Mouse (Mus musculus): Measurements from ENCODE around the gene Camkk2. TPM values are rescaled to one million over a fixed set of nuclear protein-coding genes. Genes with fewer than 3 reads are reported as not detected.

Camkk2 gene
- polyA plus RNA-seq, 1 experiment from 2014 or later = 62.1 TPM

- Histone ChIP-seq H3K27ac (replicated peaks) (no peak overlapping the region), H3K4me1 (no peaks in the 10 kb centered on the region), H3K27me3 (no peaks in the 10 kb centered on the region), H3K9me3 (no peaks in the 10 kb centered on the region), H3K4me2 (replicated peaks) (no peak overlapping the region), H3K36me3 (peaks cover 32% of the 10 kb centered on the region), H3K9ac (replicated peaks) (no peak overlapping the region), H3K4me3 (no peak overlapping the region)
- no peak for ATAC-seq (replicated peaks)
- 83% methylated on average over 7 of the region's 7 CpGs for WGBS
Measured at GRCm38 (mm10) chr5:122756680-122757079, 22.5 kb downstream of the Camkk2 start.

GRCm38 (mm10) chr5:122756144-122756543 is 23.1 kb downstream of the Camkk2 start:
- H3K9ac ChIP-seq (replicated peaks) = no peak overlapping the region
- 66% methylated on average over 6 of the region's 6 CpGs for whole genome bisulfite sequencing
- no peak overlapping the region for H3K4me3 ChIP-seq
- no peak overlapping the region for H3K4me2 ChIP-seq (replicated peaks)
- peaks cover 32% of the 10 kb centered on the region for H3K36me3 ChIP-seq
- ATAC-seq (replicated peaks) = no peak
- no peaks in the 10 kb centered on the region for H3K27me3 ChIP-seq
- no peaks in the 10 kb centered on the region for H3K4me1 ChIP-seq
- no peaks in the 10 kb centered on the region for H3K9me3 ChIP-seq
- no peak overlapping the region for H3K27ac ChIP-seq (replicated peaks)

GRCm38 (mm10) chr5:122755620-122756019 is 23.6 kb downstream of the Camkk2 start:
- H3K4me2 ChIP-seq (replicated peaks) = no peak overlapping the region
- ATAC-seq (replicated peaks) = no peak
- no peak overlapping the region for H3K4me3 ChIP-seq
- no peak overlapping the region for H3K9ac ChIP-seq (replicated peaks)
- no peak overlapping the region for H3K27ac ChIP-seq (replicated peaks)
- H3K9me3 ChIP-seq = no peaks in the 10 kb centered on the region
- H3K27me3 ChIP-seq = no peaks in the 10 kb centered on the region
- no peaks in the 10 kb centered on the region for H3K4me1 ChIP-seq
- WGBS = 96% methylated on average over 4 of the region's 4 CpGs
- H3K36me3 ChIP-seq = peaks cover 32% of the 10 kb centered on the region

GRCm38 (mm10) chr5:122754477-122754876 is 24.7 kb downstream of the Camkk2 start:
- H3K27me3 ChIP-seq = no peaks in the 10 kb centered on the region
- no peak overlapping the region for H3K4me2 ChIP-seq (replicated peaks)
- no peaks in the 10 kb centered on the region for H3K4me1 ChIP-seq
- H3K27ac ChIP-seq (replicated peaks) = no peak overlapping the region
- 81% methylated on average over 16 of the region's 16 CpGs for WGBS
- no peak for ATAC-seq (replicated peaks)
- no peak overlapping the region for H3K4me3 ChIP-seq
- no peak overlapping the region for H3K9ac ChIP-seq (replicated peaks)
- H3K36me3 ChIP-seq = peaks cover 35% of the 10 kb centered on the region
- H3K9me3 ChIP-seq = no peaks in the 10 kb centered on the region

GRCm38 (mm10) chr5:122747950-122748349 is 31.3 kb downstream of the Camkk2 start:
- ATAC-seq (replicated peaks) = no peak
- H3K9me3 ChIP-seq = no peaks in the 10 kb centered on the region
- no peak overlapping the region for H3K27ac ChIP-seq (replicated peaks)
- H3K4me1 ChIP-seq = no peaks in the 10 kb centered on the region
- H3K36me3 ChIP-seq = peaks cover 43% of the 10 kb centered on the region
- no peak overlapping the region for H3K9ac ChIP-seq (replicated peaks)
- H3K27me3 ChIP-seq = no peaks in the 10 kb centered on the region
- WGBS = 90% methylated on average over 7 of the region's 7 CpGs
- no peak overlapping the region for H3K4me2 ChIP-seq (replicated peaks)
- H3K4me3 ChIP-seq = no peak overlapping the region

- no peak for ATAC-seq (replicated peaks)
- no peak overlapping the region for H3K9ac ChIP-seq (replicated peaks)
- H3K36me3 ChIP-seq = peaks cover 51% of the 10 kb centered on the region
Measured at GRCm38 (mm10) chr5:122743880-122744422, 35.3 kb downstream of the Camkk2 start.

GRCm38 (mm10) chr5:122736761-122737160 is 42.4 kb downstream of the Camkk2 start:
- no peak overlapping the region for H3K4me2 ChIP-seq (replicated peaks)
- WGBS = 92% methylated on average over 15 of the region's 15 CpGs
- H3K4me3 ChIP-seq = no peak overlapping the region
- peaks cover 18% of the 10 kb centered on the region; the same call in 1 of the 2 replicates for H3K36me3 ChIP-seq
- no peak overlapping the region for H3K9ac ChIP-seq (replicated peaks)
- H3K27ac ChIP-seq (replicated peaks) = no peak overlapping the region
- H3K9me3 ChIP-seq = no peaks in the 10 kb centered on the region
- ATAC-seq (replicated peaks) = no peak
- H3K4me1 ChIP-seq = no peaks in the 10 kb centered on the region
- H3K27me3 ChIP-seq = no peaks in the 10 kb centered on the region

More at GRCm38 (mm10) chr5:122743880-122744422, 35.3 kb downstream of the Camkk2 start:
- 82% methylated on average over 13 of the region's 13 CpGs for WGBS
- no peak overlapping the region for H3K27ac ChIP-seq (replicated peaks)
- H3K4me1 ChIP-seq = no peaks in the 10 kb centered on the region
- H3K4me3 ChIP-seq = no peak overlapping the region
- H3K27me3 ChIP-seq = no peaks in the 10 kb centered on the region
- H3K4me2 ChIP-seq (replicated peaks) = no peak overlapping the region
- no peaks in the 10 kb centered on the region for H3K9me3 ChIP-seq

- ATAC-seq (replicated peaks) = no peak
- Histone ChIP-seq H3K4me3 (no peak overlapping the region), H3K4me2 (replicated peaks) (no peak overlapping the region), H3K27ac (replicated peaks) (no peak overlapping the region), H3K36me3 (peaks cover 11% of the 10 kb centered on the region; the same call in 1 of the 2 replicates), H3K27me3 (no peaks in the 10 kb centered on the region), H3K9me3 (no peaks in the 10 kb centered on the region), H3K9ac (replicated peaks) (no peak overlapping the region), H3K4me1 (no peaks in the 10 kb centered on the region)
- WGBS = 90% methylated on average over 7 of the region's 7 CpGs
Measured at GRCm38 (mm10) chr5:122735853-122736252, 43.4 kb downstream of the Camkk2 start.

- no peaks in the 10 kb centered on the region for H3K4me1 ChIP-seq
- no peak overlapping the region for H3K4me2 ChIP-seq (replicated peaks)
- H3K36me3 ChIP-seq = peaks cover 8% of the 10 kb centered on the region; the same call in 1 of the 2 replicates
- no peak overlapping the region for H3K4me3 ChIP-seq
- H3K9me3 ChIP-seq = no peaks in the 10 kb centered on the region
- no peak overlapping the region for H3K9ac ChIP-seq (replicated peaks)
- no peak for ATAC-seq (replicated peaks)
- no peak overlapping the region for H3K27ac ChIP-seq (replicated peaks)
- WGBS = 69% methylated on average over 17 of the region's 17 CpGs
- no peaks in the 10 kb centered on the region for H3K27me3 ChIP-seq
Measured at GRCm38 (mm10) chr5:122733881-122734280, 45.3 kb downstream of the Camkk2 start.

- no peak for ATAC-seq (replicated peaks)
- Histone ChIP-seq H3K36me3 (peaks cover 8% of the 10 kb centered on the region; the same call in 1 of the 2 replicates), H3K9me3 (no peaks in the 10 kb centered on the region), H3K27me3 (no peaks in the 10 kb centered on the region), H3K9ac (replicated peaks) (no peak overlapping the region), H3K27ac (replicated peaks) (no peak overlapping the region), H3K4me2 (replicated peaks) (no peak overlapping the region), H3K4me3 (no peak overlapping the region), H3K4me1 (no peaks in the 10 kb centered on the region)
- 68% methylated on average over 15 of the region's 15 CpGs for WGBS
Measured at GRCm38 (mm10) chr5:122731991-122732673, 47.1 kb downstream of the Camkk2 start.

- 69% methylated on average over 8 of the region's 8 CpGs for WGBS
Measured at GRCm38 (mm10) chr5:122731321-122731720, 47.9 kb downstream of the Camkk2 start.

GRCm38 (mm10) chr5:122730776-122731175 is 48.4 kb downstream of the Camkk2 start:
- Histone ChIP-seq H3K9me3 (no peaks in the 10 kb centered on the region), H3K27me3 (no peaks in the 10 kb centered on the region), H3K27ac (replicated peaks) (no peak overlapping the region), H3K4me1 (no peaks in the 10 kb centered on the region), H3K9ac (replicated peaks) (no peak overlapping the region), H3K4me3 (no peak overlapping the region), H3K4me2 (replicated peaks) (no peak overlapping the region), H3K36me3 (peaks cover 3% of the 10 kb centered on the region; the same call in 1 of the 2 replicates)
- WGBS = 86% methylated on average over 10 of the region's 10 CpGs
- no peak for ATAC-seq (replicated peaks)

More at GRCm38 (mm10) chr5:122731321-122731720, 47.9 kb downstream of the Camkk2 start:
- no peak for ATAC-seq (replicated peaks)
- H3K4me3 ChIP-seq = no peak overlapping the region
- H3K9me3 ChIP-seq = no peaks in the 10 kb centered on the region
- H3K27ac ChIP-seq (replicated peaks) = no peak overlapping the region
- H3K4me1 ChIP-seq = no peaks in the 10 kb centered on the region
- peaks cover 3% of the 10 kb centered on the region; the same call in 1 of the 2 replicates for H3K36me3 ChIP-seq
- no peak overlapping the region for H3K4me2 ChIP-seq (replicated peaks)
- no peaks in the 10 kb centered on the region for H3K27me3 ChIP-seq
- H3K9ac ChIP-seq (replicated peaks) = no peak overlapping the region
